Mouse (Mus musculus) CH12.LX (cell line): ENCODE measurements at regions not wholly inside any gene's neighbourhood (a gene's known extent, or its start where the extent isn't known, plus 50 kb on each side); places are given as distances from the start of the nearest gene placed in this dataset.

Source experiments
- DNase-seq: peaks from one replicate; pipeline ENCODE4 v3.0.0-alpha.2; 2013; ENCODE audit errors: extremely low read depth
- H3K27ac ChIP-seq: 2 replicates; pipeline ENCODE4 v1.5.1; 2012; ENCODE audit warnings: low read depth, mild to moderate bottlenecking, control low read depth, moderate library complexity; ENCODE audit not compliant: insufficient read depth
- H3K27me3 ChIP-seq: replicated peaks from 2 replicates; pipeline ENCODE3; 2012; ENCODE audit warnings: inconsistent platforms
- H3K36me3 ChIP-seq, 2 experiments: replicated peaks in 1 of 2; 2 replicates each; pipeline versions ENCODE3 to v1.6.1; 2012; ENCODE audit warnings: inconsistent platforms in 1 of 2, low read length in 1 of 2, mild to moderate bottlenecking in 1 of 2, mixed read lengths in 1 of 2, moderate library complexity in 1 of 2; ENCODE audit not compliant: control insufficient read depth in 1 of 2, insufficient read depth in 1 of 2
- H3K4me1 ChIP-seq, 2 experiments: 2 replicates each; pipeline ENCODE4 v1.6.1; 2012; ENCODE audit warnings: inconsistent platforms in 1 of 2, moderate library complexity in 1 of 2; ENCODE audit not compliant: insufficient read depth in 2 of 2, control insufficient read depth in 1 of 2
- H3K4me2 ChIP-seq: 2 replicates; pipeline ENCODE4 v1.6.1; 2012; ENCODE audit warnings: low read depth, mild to moderate bottlenecking, control low read depth; ENCODE audit not compliant: poor library complexity, insufficient read depth, severe bottlenecking
- H3K4me3 ChIP-seq, 3 experiments: fragments of 150-350 bp in 1 of 3; sonication (generic) in 1 of 3; replicated peaks in 1 of 3; 2 replicates each; pipeline versions ENCODE3 to v1.5.1; 2011 to 2012; ENCODE audit warnings: low read depth in 2 of 3, low read length in 2 of 3, mild to moderate bottlenecking in 2 of 3, moderate library complexity in 2 of 3, control low read depth in 1 of 3, improper control_type of control experiment in 1 of 3, inconsistent platforms in 1 of 3, mixed read lengths in 1 of 3; ENCODE audit not compliant: poor library complexity in 1 of 3
- H3K79me2 ChIP-seq: replicated peaks from 2 replicates; pipeline ENCODE4 v1.6.1; 2012; ENCODE audit warnings: mild to moderate bottlenecking, moderate library complexity; ENCODE audit not compliant: control insufficient read depth, poor library complexity, insufficient read depth, severe bottlenecking; ENCODE audit errors: extremely low read depth
- H3K9ac ChIP-seq: 2 replicates; pipeline ENCODE4 v1.6.1; 2012; ENCODE audit warnings: low read depth, mild to moderate bottlenecking, control low read depth, moderate library complexity; ENCODE audit not compliant: insufficient read depth
- H3K9me3 ChIP-seq: replicated peaks from 2 replicates; pipeline ENCODE3; 2012; ENCODE audit warnings: low read length, inconsistent platforms, mixed read lengths
- BHLHE40 ChIP-seq: IDR thresholded peaks from 2 replicates; pipeline ENCODE4 v1.6.1; 2011; ENCODE audit warnings: mild to moderate bottlenecking, low read depth, low read length, improper control_type of control experiment
- CTCF ChIP-seq, 2 experiments: IDR thresholded peaks in 1 of 2; conservative IDR thresholded peaks in 1 of 2; 2 replicates each; pipeline ENCODE4 v1.5.1; 2011 to 2012; ENCODE audit warnings: low read depth in 2 of 2, low read length in 2 of 2, improper control_type of control experiment in 1 of 2, inconsistent platforms in 1 of 2, mild to moderate bottlenecking in 1 of 2, moderate library complexity in 1 of 2
- E2F4 ChIP-seq: IDR thresholded peaks from 2 replicates; pipeline ENCODE4 v1.6.1; 2011; ENCODE audit warnings: low read depth, low read length, improper control_type of control experiment; ENCODE audit not compliant: insufficient replicate concordance
- ELF1 ChIP-seq: IDR thresholded peaks from 2 replicates; pipeline ENCODE4 v1.6.1; 2014; ENCODE audit warnings: low read depth, mild to moderate bottlenecking, inconsistent platforms, low read length, improper control_type of control experiment
- EP300 ChIP-seq: IDR thresholded peaks from 2 replicates; pipeline ENCODE4 v1.6.1; 2011; ENCODE audit warnings: low read length, improper control_type of control experiment
- ETS1 ChIP-seq: conservative IDR thresholded peaks from 2 replicates; pipeline ENCODE4 v1.6.1; 2012; ENCODE audit warnings: low read depth, mild to moderate bottlenecking, inconsistent platforms, low read length, improper control_type of control experiment, moderate library complexity
- GABPA ChIP-seq: IDR thresholded peaks from 2 replicates; pipeline ENCODE4 v1.6.1; 2012; ENCODE audit warnings: low read depth, low read length, improper control_type of control experiment, inconsistent platforms; ENCODE audit not compliant: insufficient replicate concordance
- JUN ChIP-seq: IDR thresholded peaks from 2 replicates; pipeline ENCODE4 v1.6.1; 2011; ENCODE audit warnings: low read depth, mild to moderate bottlenecking, low read length, improper control_type of control experiment, moderate library complexity; ENCODE audit not compliant: insufficient read depth
- JUND ChIP-seq: conservative IDR thresholded peaks from 2 replicates; pipeline ENCODE4 v1.6.1; 2011; ENCODE audit warnings: low read depth, low read length, improper control_type of control experiment
- KAT2A ChIP-seq: IDR thresholded peaks from 2 replicates; pipeline ENCODE4 v1.6.1; 2012; ENCODE audit warnings: low read length, improper control_type of control experiment, inconsistent platforms; ENCODE audit not compliant: insufficient replicate concordance
- MAFK ChIP-seq: IDR thresholded peaks from 2 replicates; pipeline ENCODE4 v1.6.1; 2011; ENCODE audit warnings: low read length, improper control_type of control experiment; ENCODE audit not compliant: insufficient replicate concordance
- MAX ChIP-seq: IDR thresholded peaks from 2 replicates; pipeline ENCODE4 v1.6.1; 2011; ENCODE audit warnings: low read length, improper control_type of control experiment
- MAZ ChIP-seq: IDR thresholded peaks from 2 replicates; pipeline ENCODE4 v1.6.1; 2012; ENCODE audit warnings: low read depth, mild to moderate bottlenecking, inconsistent platforms, low read length, improper control_type of control experiment, moderate library complexity
- MEF2A ChIP-seq: IDR thresholded peaks from 2 replicates; pipeline ENCODE4 v1.6.1; 2014; ENCODE audit warnings: low read depth, mild to moderate bottlenecking, inconsistent platforms, low read length, improper control_type of control experiment, borderline replicate concordance
- MXI1 ChIP-seq: IDR thresholded peaks from 2 replicates; pipeline ENCODE4 v1.6.1; 2011; ENCODE audit warnings: mild to moderate bottlenecking, low read depth, low read length, improper control_type of control experiment
- PAX5 ChIP-seq: IDR thresholded peaks from 2 replicates; pipeline ENCODE4 v1.6.1; 2012; ENCODE audit warnings: low read length, inconsistent platforms, mixed read lengths
- POLR2A ChIP-seq: IDR thresholded peaks from 2 replicates; pipeline ENCODE4 v1.6.1; 2011; ENCODE audit warnings: low read depth, mild to moderate bottlenecking, improper control_type of control experiment, low read length
- RAD21 ChIP-seq: IDR thresholded peaks from 2 replicates; pipeline ENCODE4 v1.6.1; 2011; ENCODE audit warnings: low read depth, mild to moderate bottlenecking, low read length, improper control_type of control experiment, moderate library complexity
- SIN3A ChIP-seq: IDR thresholded peaks from 2 replicates; pipeline ENCODE4 v1.6.1; 2012; ENCODE audit warnings: low read length, improper control_type of control experiment, inconsistent platforms
- TBP ChIP-seq: conservative IDR thresholded peaks from 2 replicates; pipeline ENCODE4 v1.6.1; 2011; ENCODE audit warnings: low read depth, low read length, improper control_type of control experiment
- TCF12 ChIP-seq: IDR thresholded peaks from 2 replicates; pipeline ENCODE4 v1.6.1; 2014; ENCODE audit warnings: low read depth, mild to moderate bottlenecking, inconsistent platforms, low read length, improper control_type of control experiment
- UBTF ChIP-seq: IDR thresholded peaks from 2 replicates; pipeline ENCODE4 v1.6.1; 2012; ENCODE audit warnings: low read depth, mild to moderate bottlenecking, inconsistent platforms, low read length, improper control_type of control experiment, moderate library complexity
- USF1 ChIP-seq: IDR thresholded peaks from 2 replicates; pipeline ENCODE4 v1.6.1; 2014; ENCODE audit warnings: low read depth, mild to moderate bottlenecking, inconsistent platforms, low read length, improper control_type of control experiment
- ZC3H11A ChIP-seq: IDR thresholded peaks from 2 replicates; pipeline ENCODE4 v1.6.1; 2012; ENCODE audit warnings: low read depth, mild to moderate bottlenecking, inconsistent platforms, low read length, improper control_type of control experiment
- ZKSCAN1 ChIP-seq: IDR thresholded peaks from 2 replicates; pipeline ENCODE4 v1.6.1; 2012; ENCODE audit warnings: low read depth, inconsistent platforms, low read length, improper control_type of control experiment, borderline replicate concordance
- ZNF384 ChIP-seq: IDR thresholded peaks from 2 replicates; pipeline ENCODE4 v1.6.1; 2012; ENCODE audit warnings: low read depth, low read length, improper control_type of control experiment, inconsistent platforms
- dilution Hi-C: fragments of 300-500 bp; cut with MboI; formaldehyde crosslinking; loops from 2 replicates; pipeline ENCODE4 v1.14.3; 2020; ENCODE audit warnings: low sequenced_read_pairs; ENCODE audit not compliant: extremely low pct_unique_long_range_greater_than_20kb, extremely low pct_ligation_motif_present
- in situ Hi-C: fragments of 300-500 bp; cut with MboI; formaldehyde crosslinking; loops from 3 replicates; pipeline ENCODE4 v1.14.3; 2019; ENCODE audit warnings: low sequenced_read_pairs, low pct_ligation_motif_present, low pct_unique_long_range_greater_than_20kb, mixed read lengths

DNA sequence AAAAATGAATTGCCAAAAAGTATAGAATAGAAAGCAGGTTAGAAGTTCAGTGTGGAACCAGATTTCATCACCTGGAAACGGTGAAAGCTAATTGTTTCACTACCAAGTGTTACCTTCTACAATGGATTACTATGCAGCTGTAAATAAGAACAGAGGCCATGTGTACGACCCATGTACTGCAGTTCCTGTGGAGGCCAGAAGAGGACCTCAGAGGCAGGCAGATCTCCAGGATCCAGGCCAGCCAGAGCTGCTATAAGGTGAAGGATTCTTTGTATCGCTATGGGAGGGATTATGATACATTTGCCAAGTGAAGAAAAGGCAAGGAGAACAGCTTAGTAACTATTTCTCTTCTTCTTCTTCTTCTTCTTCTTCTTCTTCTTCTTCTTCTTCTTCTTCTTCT is 121.8 kb downstream of the Sox2 start:
- in situ Hi-C loops (no loop called here), dilution Hi-C loops (no loop called here)
- no peak overlapping the region for H3K9ac ChIP-seq
- no peak overlapping the region for H3K4me2 ChIP-seq
- no peaks in the 10 kb centered on the region for H3K4me1 ChIP-seq
- TF ChIP-seq TCF12 (no peak), MAZ (no peak), USF1 (no peak), E2F4 (no peak), POLR2A (no peak), CTCF (conservative IDR thresholded peaks at IDR 0.05 in 1 of 2, IDR thresholded peaks at IDR 0.05 in 1 of 2; ENCODE audit: low read depth in 2 of 2, low read length in 2 of 2) (no peak), GABPA (no peak), JUND (no peak), SIN3A (no peak), RAD21 (no peak), MXI1 (no peak)
- H3K79me2 ChIP-seq: no peaks in the 10 kb centered on the region
- H3K4me3 ChIP-seq: no peak overlapping the region
- no peak overlapping the region for H3K27ac ChIP-seq
- peaks cover 63% of the 10 kb centered on the region for H3K9me3 ChIP-seq
- no peaks in the 10 kb centered on the region for H3K36me3 ChIP-seq
- H3K27me3 ChIP-seq: no peaks in the 10 kb centered on the region
- no peak for DNase-seq

DNA sequence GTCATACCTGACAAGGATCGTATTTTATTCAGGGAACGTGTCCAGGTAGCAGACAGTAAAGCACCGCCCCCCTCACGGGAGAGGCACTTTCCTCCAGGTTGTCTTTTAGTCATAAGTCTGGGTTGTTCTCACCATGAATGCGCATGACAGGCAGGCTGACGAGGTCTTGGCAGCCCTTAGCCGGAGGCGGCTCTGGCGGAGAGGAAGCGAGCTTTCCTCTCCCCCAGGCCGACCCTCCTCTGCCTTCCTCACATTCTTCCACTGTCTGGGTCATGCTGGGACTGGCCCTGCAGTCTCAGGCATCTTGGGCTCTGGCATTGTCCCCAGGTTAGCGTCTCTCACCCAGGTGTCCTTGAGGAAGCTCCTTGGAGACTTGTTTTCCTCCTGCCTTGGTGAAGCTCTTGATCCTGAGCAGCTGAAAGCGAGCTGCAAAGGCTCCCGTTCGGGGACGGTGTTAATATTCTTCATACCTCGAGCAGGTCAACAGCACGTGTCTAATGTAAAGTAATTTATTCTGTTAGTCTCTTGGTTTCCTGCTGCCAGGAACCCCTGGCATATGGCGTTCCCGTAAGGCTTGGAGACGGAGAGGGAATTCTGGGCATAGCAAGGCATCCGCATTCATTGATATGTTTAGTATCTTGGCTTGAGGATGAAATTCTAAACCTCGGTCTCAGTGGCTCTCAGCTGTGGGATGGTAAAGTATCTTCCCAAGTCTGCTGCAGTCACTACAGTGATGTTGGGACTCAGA is 123.6 kb downstream of the Sox2 start:
- dilution Hi-C loops (no loop called here), in situ Hi-C loops (no loop called here)
- no peak for DNase-seq
- no peaks in the 10 kb centered on the region for H3K36me3 ChIP-seq
- TF ChIP-seq UBTF (no peak), TBP (no peak), KAT2A (no peak)
- H3K79me2 ChIP-seq: no peaks in the 10 kb centered on the region
- H3K27ac ChIP-seq: no peak overlapping the region
- peaks cover 59% of the 10 kb centered on the region for H3K9me3 ChIP-seq
- no peak overlapping the region for H3K9ac ChIP-seq
- H3K4me3 ChIP-seq: no peak overlapping the region
- no peaks in the 10 kb centered on the region for H3K27me3 ChIP-seq
- no peaks in the 10 kb centered on the region for H3K4me1 ChIP-seq
- no peak overlapping the region for H3K4me2 ChIP-seq

DNA sequence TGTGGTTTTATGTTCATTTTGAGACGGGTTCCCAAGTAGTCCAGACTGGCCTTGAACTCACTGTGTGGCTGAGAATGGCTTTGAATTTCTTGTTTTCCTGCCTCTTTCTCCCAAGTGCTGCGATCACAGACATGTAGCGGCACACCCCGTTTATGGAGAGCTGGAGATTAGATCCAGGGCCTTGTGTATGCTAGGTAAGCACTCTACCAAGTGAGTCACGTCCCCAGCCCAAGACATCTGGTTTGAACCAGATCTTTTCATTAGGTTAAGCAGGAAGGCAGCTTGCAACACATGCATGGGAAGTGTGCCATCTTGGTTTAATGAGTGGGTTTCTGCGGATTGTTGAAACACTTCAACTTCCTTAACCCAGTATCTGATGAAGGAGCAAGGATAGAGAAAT is 131.6 kb downstream of the Sox2 start:
- dilution Hi-C loops: no loop called here
- H3K36me3 ChIP-seq: no peaks in the 10 kb centered on the region
- no peak overlapping the region for H3K9ac ChIP-seq
- H3K4me2 ChIP-seq: no peak overlapping the region
- no peaks in the 10 kb centered on the region for H3K27me3 ChIP-seq
- TF ChIP-seq KAT2A (no peak), MAX (no peak), ELF1 (no peak), PAX5 (no peak), TCF12 (no peak), ZKSCAN1 (no peak), ZNF384 (no peak), EP300 (no peak), JUND (no peak), ETS1 (no peak), ZC3H11A (no peak), MEF2A (no peak), MXI1 (no peak), JUN (no peak), BHLHE40 (no peak), MAFK (no peak), SIN3A (no peak)
- no peaks in the 10 kb centered on the region for H3K79me2 ChIP-seq
- no peak for DNase-seq
- no peaks in the 10 kb centered on the region for H3K4me1 ChIP-seq
- no peak overlapping the region for H3K27ac ChIP-seq
- peaks cover 56% of the 10 kb centered on the region for H3K9me3 ChIP-seq
- H3K4me3 ChIP-seq: no peak overlapping the region
- in situ Hi-C loops: no loop called here
